Mouse (Mus musculus): Measurements from ENCODE around the gene Cfl1. TPM values are rescaled to one million over a fixed set of nuclear protein-coding genes. Genes with fewer than 3 reads are reported as not detected.

Gene Cfl1
- polyA plus RNA-seq, 1 experiment from 2014 or later, result 2,700 TPM

- ATAC-seq (ENCODE audit: insufficient number of reproducible peaks, insufficient read depth, low FRiP score, low TSS enrichment, low read depth), result no peak
- Histone ChIP-seq H3K9me3 (no peaks in the 10 kb centered on the region), H3K9ac (no peak overlapping the region), H3K4me3 (no peak overlapping the region), H3K4me1 (peaks cover 19% of the 10 kb centered on the region), H3K4me2 (no peak overlapping the region), H3K36me3 (no peaks in the 10 kb centered on the region), H3K27me3 (no peaks in the 10 kb centered on the region), H3K27ac (no peak overlapping the region)
- 84% methylated on average over 3 of the region's 3 CpGs for WGBS
Measured at GRCm38 (mm10) chr19:5513005-5513349, 22.7 kb downstream of the Cfl1 start.

- H3K4me2 ChIP-seq, result no peak overlapping the region
- H3K27ac ChIP-seq, result no peak overlapping the region
- peaks cover 7% of the 10 kb centered on the region for H3K4me1 ChIP-seq
- H3K36me3 ChIP-seq, result no peaks in the 10 kb centered on the region
- no peaks in the 10 kb centered on the region for H3K27me3 ChIP-seq
- H3K9ac ChIP-seq, result no peak overlapping the region
- ATAC-seq (ENCODE audit: insufficient number of reproducible peaks, insufficient read depth, low FRiP score, low TSS enrichment, low read depth), result no peak
- H3K9me3 ChIP-seq, result no peaks in the 10 kb centered on the region
- H3K4me3 ChIP-seq, result no peak overlapping the region
- 83% methylated on average over 7 of the region's 7 CpGs for WGBS
Measured at GRCm38 (mm10) chr19:5515840-5516777, 25.9 kb downstream of the Cfl1 start.

- Histone ChIP-seq H3K4me2 (no peak overlapping the region), H3K27ac (no peak overlapping the region), H3K36me3 (no peaks in the 10 kb centered on the region), H3K9me3 (no peaks in the 10 kb centered on the region), H3K4me3 (no peak overlapping the region), H3K27me3 (no peaks in the 10 kb centered on the region), H3K4me1 (peaks cover 2% of the 10 kb centered on the region; the same call in 1 of the 2 replicates), H3K9ac (no peak overlapping the region)
- 79% methylated on average over 8 of the region's 8 CpGs for WGBS
- ATAC-seq (ENCODE audit: insufficient number of reproducible peaks, insufficient read depth, low FRiP score, low TSS enrichment, low read depth), result no peak
Measured at GRCm38 (mm10) chr19:5516906-5517505, 26.8 kb downstream of the Cfl1 start.

- 83% methylated on average over 3 of the region's 3 CpGs for WGBS
- Histone ChIP-seq H3K9ac (no peak overlapping the region), H3K27ac (no peak overlapping the region), H3K4me2 (no peak overlapping the region), H3K9me3 (no peaks in the 10 kb centered on the region), H3K4me1 (no peaks in the 10 kb centered on the region), H3K27me3 (no peaks in the 10 kb centered on the region), H3K36me3 (no peaks in the 10 kb centered on the region), H3K4me3 (no peak overlapping the region)
- no peak for ATAC-seq (ENCODE audit: insufficient number of reproducible peaks, insufficient read depth, low FRiP score, low TSS enrichment, low read depth)
Measured at GRCm38 (mm10) chr19:5518721-5519120, 28.5 kb downstream of the Cfl1 start.

GRCm38 (mm10) chr19:5525204-5525603 is 34.9 kb downstream of the Cfl1 start:
- peaks cover 10% of the 10 kb centered on the region for H3K4me1 ChIP-seq
- 61% methylated on average over 5 of the region's 5 CpGs for WGBS
- ATAC-seq (ENCODE audit: insufficient number of reproducible peaks, insufficient read depth, low FRiP score, low TSS enrichment, low read depth), result no peak

GRCm38 (mm10) chr19:5529325-5530137 is 39.3 kb downstream of the Cfl1 start:
- peak overlapping the region; percentile 71 for H3K27ac ChIP-seq
- peak overlapping the region; percentile 27 for H3K4me3 ChIP-seq
- H3K9ac ChIP-seq, result 0 out of 2 replicates have a peak overlapping the region, but pooled peaks have one; percentile 21
- WGBS, result 8% methylated on average over 20 of the region's 20 CpGs
- ATAC-seq (ENCODE audit: insufficient number of reproducible peaks, insufficient read depth, low FRiP score, low TSS enrichment, low read depth), result peak; percentile 91
- peaks cover 3% of the 10 kb centered on the region for H3K27me3 ChIP-seq
- peak overlapping the region; percentile 58 for H3K4me2 ChIP-seq
- H3K36me3 ChIP-seq, result no peaks in the 10 kb centered on the region
- H3K4me1 ChIP-seq, result peaks cover 10% of the 10 kb centered on the region
- H3K9me3 ChIP-seq, result no peaks in the 10 kb centered on the region

More at GRCm38 (mm10) chr19:5525204-5525603, 34.9 kb downstream of the Cfl1 start:
- Histone ChIP-seq H3K9ac (no peak overlapping the region), H3K4me2 (no peak overlapping the region), H3K27ac (no peak overlapping the region), H3K9me3 (no peaks in the 10 kb centered on the region), H3K27me3 (no peaks in the 10 kb centered on the region; the same call in 1 of the 2 replicates), H3K36me3 (no peaks in the 10 kb centered on the region), H3K4me3 (no peak overlapping the region)

- Histone ChIP-seq H3K27me3 (peaks cover 3% of the 10 kb centered on the region), H3K27ac (peak overlapping the region; percentile 23; the same call in 1 of the 2 replicates), H3K4me3 (no peak overlapping the region), H3K36me3 (no peaks in the 10 kb centered on the region), H3K4me2 (peak overlapping the region; percentile 58; the same call in 1 of the 2 replicates), H3K9ac (no peak overlapping the region), H3K4me1 (peaks cover 10% of the 10 kb centered on the region), H3K9me3 (no peaks in the 10 kb centered on the region)
- WGBS, result 51% methylated on average over 7 of the region's 7 CpGs
- no peak for ATAC-seq (ENCODE audit: insufficient number of reproducible peaks, insufficient read depth, low FRiP score, low TSS enrichment, low read depth)
Measured at GRCm38 (mm10) chr19:5530138-5530524, 39.9 kb downstream of the Cfl1 start.

GRCm38 (mm10) chr19:5532520-5532919 is 42.3 kb downstream of the Cfl1 start:
- 63% methylated on average over 8 of the region's 8 CpGs for WGBS
- H3K36me3 ChIP-seq, result no peaks in the 10 kb centered on the region
- peaks cover 10% of the 10 kb centered on the region for H3K4me1 ChIP-seq
- ATAC-seq (ENCODE audit: insufficient number of reproducible peaks, insufficient read depth, low FRiP score, low TSS enrichment, low read depth), result no peak
- H3K4me2 ChIP-seq, result no peak overlapping the region
- H3K9ac ChIP-seq, result no peak overlapping the region
- H3K27me3 ChIP-seq, result peaks cover 3% of the 10 kb centered on the region
- no peaks in the 10 kb centered on the region for H3K9me3 ChIP-seq
- H3K27ac ChIP-seq, result no peak overlapping the region
- no peak overlapping the region for H3K4me3 ChIP-seq

- Histone ChIP-seq H3K9ac (0 out of 2 replicates have a peak overlapping the region, but pooled peaks have one; percentile 28), H3K4me2 (no peak overlapping the region), H3K36me3 (no peaks in the 10 kb centered on the region), H3K9me3 (no peaks in the 10 kb centered on the region), H3K4me3 (no peak overlapping the region), H3K27me3 (no peaks in the 10 kb centered on the region), H3K4me1 (0 out of 2 replicates have a peak, but pooled peaks cover 5% of the 10 kb centered on the region), H3K27ac (peak overlapping the region; percentile 7; the same call in 1 of the 2 replicates)
- ATAC-seq (ENCODE audit: insufficient number of reproducible peaks, insufficient read depth, low FRiP score, low TSS enrichment, low read depth), result no peak
- WGBS, result 54% methylated on average over 8 of the region's 8 CpGs
Measured at GRCm38 (mm10) chr19:5538786-5539185, 48.5 kb downstream of the Cfl1 start.

GRCm38 (mm10) chr19:5543362-5543761 is 53.1 kb downstream of the Cfl1 start:
- Histone ChIP-seq H3K27me3 (no peaks in the 10 kb centered on the region), H3K4me3 (no peak overlapping the region), H3K9me3 (no peaks in the 10 kb centered on the region), H3K27ac (no peak overlapping the region), H3K4me2 (no peak overlapping the region), H3K4me1 (0 out of 2 replicates have a peak, but pooled peaks cover 8% of the 10 kb centered on the region), H3K36me3 (no peaks in the 10 kb centered on the region), H3K9ac (no peak overlapping the region)
- 85% methylated on average over 9 of the region's 9 CpGs for WGBS
- no peak for ATAC-seq (ENCODE audit: insufficient number of reproducible peaks, insufficient read depth, low FRiP score, low TSS enrichment, low read depth)

- whole genome bisulfite sequencing, result 34% methylated on average over 11 of the region's 11 CpGs
- no peak for ATAC-seq (ENCODE audit: insufficient number of reproducible peaks, insufficient read depth, low FRiP score, low TSS enrichment, low read depth)
- no peak overlapping the region for H3K4me3 ChIP-seq
Measured at GRCm38 (mm10) chr19:5544031-5544430, 53.8 kb downstream of the Cfl1 start.

More at GRCm38 (mm10) chr19:5544031-5544430, 53.8 kb downstream of the Cfl1 start:
- H3K27me3 ChIP-seq, result no peaks in the 10 kb centered on the region
- H3K27ac ChIP-seq, result no peak overlapping the region
- no peaks in the 10 kb centered on the region for H3K36me3 ChIP-seq
- no peak overlapping the region for H3K4me2 ChIP-seq
- no peak overlapping the region for H3K9ac ChIP-seq
- 0 out of 2 replicates have a peak, but pooled peaks cover 8% of the 10 kb centered on the region for H3K4me1 ChIP-seq
- no peaks in the 10 kb centered on the region for H3K9me3 ChIP-seq
